Mouse (Mus musculus) CD4-positive, CD25-positive, alpha-beta regulatory T cell, adult 4 months (primary cell): ENCODE results near the gene Acot2. TPM values are rescaled to one million over a fixed set of nuclear protein-coding genes. Genes with fewer than 3 reads are reported as not detected.
A peak's percentile ranks its signal among the peaks of the same experiment; 100 is the strongest.
"Not testable (repeated sequence)": the region's sequence is repeated elsewhere in the genome, so short reads cannot be mapped to it uniquely, and the experiment has no call there.

Source experiments
- ATAC-seq: one replicate; pipeline ENCODE4 v1.8.0; 2017
- polyA plus RNA-seq, 2 experiments: library from polyadenylated mRNA; unstranded; fragments of 100-300 nt; shearing (Covaris generic); gene quantifications; one replicate each; pipeline ENCODE4 v1.2.1; 2017

Gene Acot2
- polyA plus RNA-seq, 2 experiments from 2014 or later = 28.3 to 39.0 TPM

DNA sequence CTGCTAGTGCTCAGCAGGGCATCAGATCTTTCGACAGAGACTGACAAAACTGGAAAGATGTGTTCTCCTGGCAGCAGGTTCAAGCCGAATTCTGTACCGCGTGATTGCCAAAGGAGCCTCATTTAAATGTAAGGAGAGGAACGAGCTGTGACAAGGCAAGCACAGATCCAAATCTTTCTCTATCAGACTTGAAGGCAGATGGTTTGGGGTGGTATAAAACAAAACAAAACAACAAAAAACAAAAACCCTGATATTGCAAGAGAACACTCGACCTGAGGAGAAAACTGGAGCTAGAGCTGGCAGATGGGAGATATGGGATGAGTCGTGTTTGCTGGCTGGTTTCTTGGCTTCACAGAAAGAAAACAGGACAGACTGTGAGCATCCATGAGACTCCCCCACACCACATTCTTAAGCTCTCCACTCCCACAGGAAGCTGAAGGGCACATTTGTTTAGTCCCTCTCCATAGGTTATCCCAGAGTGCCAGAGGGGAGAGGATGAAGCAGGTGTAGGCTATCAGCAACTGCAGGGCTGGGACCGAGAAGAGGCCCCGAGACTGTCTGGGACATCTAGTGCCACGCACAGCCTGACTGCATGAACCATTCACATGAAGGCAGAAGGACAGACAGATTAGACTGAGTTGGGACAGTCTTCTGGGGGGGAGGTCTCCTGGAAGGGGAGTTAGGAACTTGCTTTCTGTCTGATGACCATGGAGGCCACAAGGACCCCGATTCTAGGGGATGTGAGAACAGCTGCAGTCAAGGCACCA is 10.9 kb downstream of the Acot2 start:
- ATAC-seq = no peak

DNA sequence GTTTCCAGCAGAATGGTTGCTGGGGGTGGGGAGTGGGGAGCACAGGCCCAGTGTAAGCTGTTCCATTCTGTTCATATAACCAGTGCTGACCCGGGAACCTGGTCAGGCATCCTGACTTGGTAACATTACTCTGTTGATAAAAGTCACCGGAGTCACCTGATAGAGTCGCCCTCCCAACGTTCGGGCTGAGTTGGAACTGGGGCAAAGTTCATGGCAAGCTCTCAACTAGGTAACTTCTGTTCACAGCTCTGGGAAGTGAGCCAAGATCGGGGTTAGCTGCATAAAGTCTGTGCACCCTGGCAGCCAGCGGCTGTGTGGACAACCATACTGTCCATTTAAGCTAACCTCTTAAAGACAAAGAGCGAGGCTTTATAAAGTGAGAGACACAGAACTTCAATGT is 11.6 kb downstream of the Acot2 start:
- ATAC-seq = not testable (repeated sequence)

DNA sequence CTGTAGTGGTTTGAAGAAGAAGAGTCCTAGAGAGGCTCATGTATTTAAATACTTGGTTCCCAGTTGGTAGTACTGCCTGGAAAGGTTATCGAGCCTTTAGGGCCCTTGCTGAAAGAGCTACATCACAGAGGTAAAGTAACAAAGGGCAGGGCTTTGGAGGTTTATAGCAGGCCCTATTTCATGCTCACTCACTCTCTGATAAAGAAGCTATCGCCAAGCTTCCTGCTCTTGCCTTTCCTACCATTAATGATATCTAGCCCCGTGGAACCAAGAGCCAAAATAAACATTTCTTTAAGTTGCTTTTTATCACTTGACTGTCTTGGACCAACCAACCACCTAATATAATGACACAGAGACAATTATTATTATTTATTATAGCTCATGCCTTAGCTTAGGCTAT is 12.8 kb downstream of the Acot2 start:
- ATAC-seq = no peak

DNA sequence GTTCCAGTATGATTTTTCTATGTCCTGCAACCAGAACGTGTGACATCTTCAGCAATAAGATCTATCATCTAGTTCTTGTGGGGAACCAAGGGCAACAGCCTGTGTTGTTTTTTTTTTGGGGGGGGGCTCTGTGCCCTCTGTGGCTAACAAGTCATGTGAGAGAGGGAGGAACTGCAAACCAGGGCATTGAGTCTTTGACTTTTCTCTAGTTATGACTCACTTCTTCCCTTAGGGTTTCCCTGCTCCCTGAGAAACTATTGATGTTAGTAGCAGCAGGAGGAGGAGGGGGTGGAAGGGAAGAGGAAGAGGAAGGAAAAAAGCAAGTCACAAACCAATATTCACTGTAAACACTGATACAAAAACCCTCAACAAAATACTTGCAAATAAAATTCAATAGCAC is 16.2 kb downstream of the Acot2 start:
- ATAC-seq = no peak

DNA sequence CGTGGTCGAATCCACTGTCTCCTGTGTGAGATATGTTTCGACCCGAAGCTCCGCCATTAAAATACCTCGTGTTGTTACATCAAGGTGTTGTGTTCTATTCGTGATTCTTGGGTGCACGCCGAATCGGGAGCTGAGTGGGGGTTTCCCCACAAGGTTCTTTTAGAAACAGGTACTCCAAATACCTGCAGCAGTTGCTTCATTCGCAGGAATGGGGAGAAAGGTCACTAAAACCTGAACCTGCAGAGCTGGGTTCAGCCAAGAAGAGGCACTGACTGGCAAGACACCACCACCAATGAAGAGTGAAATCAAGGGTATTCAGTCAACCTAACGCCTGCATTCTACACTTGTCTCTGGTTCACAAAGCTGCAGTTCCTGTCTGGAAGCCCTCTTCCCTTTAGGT is 20.6 kb downstream of the Acot2 start:
- ATAC-seq = no peak

DNA sequence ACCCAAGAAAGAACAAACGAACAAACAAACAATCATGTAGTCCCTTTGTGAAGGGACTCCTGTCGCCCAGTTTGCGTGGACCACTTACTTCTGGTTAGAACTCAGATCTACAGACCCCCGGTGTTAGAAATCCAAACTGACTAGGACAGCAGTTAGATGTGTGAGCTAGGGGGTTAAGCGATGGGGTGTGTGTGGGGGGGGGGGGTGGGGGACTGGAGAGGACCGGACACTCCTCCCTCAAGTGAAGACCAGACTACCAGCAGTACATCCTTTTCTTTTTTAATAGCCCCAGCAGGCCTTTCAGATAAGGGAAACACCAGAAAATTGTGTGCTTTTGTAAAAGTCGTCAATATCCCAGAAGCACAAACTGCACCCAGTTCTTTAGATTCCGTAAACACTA is 21.1 kb downstream of the Acot2 start:
- ATAC-seq = no peak

DNA sequence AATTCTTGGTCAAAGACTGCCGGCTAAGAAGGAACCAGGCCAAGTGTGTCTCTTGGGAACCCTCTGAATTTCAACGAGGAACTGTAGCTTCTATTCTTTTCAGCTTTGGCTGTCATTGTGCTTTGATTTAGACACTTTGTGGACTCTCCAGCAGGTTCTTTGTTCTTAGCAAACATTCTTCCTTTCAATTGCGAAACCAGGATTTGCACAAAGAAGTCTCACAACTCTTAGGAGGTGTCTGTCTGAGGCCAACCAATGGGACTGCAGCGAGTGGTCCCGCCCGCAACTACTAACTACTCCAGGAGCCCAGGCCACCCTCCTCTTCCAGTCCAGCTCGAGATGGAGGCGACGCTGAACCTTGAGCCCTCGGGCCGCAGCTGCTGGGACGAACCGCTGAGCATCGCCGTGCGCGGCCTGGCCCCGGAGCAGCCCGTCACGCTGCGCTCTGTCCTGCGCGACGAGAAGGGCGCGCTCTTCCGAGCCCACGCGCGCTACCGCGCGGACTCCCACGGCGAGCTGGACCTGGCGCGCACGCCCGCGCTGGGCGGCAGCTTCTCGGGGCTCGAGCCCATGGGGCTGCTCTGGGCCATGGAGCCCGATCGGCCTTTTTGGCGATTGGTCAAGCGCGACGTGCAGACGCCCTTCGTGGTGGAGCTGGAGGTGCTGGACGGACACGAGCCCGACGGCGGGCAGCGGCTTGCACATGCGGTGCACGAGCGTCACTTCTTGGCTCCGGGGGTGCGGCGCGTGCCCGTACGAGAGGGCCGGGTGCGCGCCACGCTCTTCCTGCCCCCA is 21.7 kb downstream of the Acot2 start, which contains the start of gene Acot1:
Acot1 (plus strand) TSS at position 320 of the 795 bp plus-strand sequence.
- not testable (repeated sequence) for ATAC-seq

DNA sequence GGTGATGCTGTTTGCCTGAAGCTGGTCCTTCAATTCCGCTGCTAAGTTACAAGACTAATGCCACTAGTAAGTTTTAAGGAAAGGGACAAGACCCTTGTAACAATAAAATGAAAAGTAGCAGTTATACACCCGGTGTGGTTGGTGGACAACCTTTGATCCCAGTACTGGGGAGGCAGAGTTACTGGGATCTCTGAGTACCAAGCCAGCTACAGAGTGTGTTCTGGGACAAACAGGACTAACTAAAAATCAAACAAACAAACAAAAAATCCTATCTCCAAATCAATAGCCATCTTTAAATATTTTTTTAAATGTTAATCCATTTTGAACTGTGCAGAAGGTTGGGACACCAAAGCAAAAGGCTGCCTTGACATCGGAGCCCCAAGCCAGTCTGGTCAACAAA is 22.5 kb downstream of the Acot2 start:
- ATAC-seq = no peak

DNA sequence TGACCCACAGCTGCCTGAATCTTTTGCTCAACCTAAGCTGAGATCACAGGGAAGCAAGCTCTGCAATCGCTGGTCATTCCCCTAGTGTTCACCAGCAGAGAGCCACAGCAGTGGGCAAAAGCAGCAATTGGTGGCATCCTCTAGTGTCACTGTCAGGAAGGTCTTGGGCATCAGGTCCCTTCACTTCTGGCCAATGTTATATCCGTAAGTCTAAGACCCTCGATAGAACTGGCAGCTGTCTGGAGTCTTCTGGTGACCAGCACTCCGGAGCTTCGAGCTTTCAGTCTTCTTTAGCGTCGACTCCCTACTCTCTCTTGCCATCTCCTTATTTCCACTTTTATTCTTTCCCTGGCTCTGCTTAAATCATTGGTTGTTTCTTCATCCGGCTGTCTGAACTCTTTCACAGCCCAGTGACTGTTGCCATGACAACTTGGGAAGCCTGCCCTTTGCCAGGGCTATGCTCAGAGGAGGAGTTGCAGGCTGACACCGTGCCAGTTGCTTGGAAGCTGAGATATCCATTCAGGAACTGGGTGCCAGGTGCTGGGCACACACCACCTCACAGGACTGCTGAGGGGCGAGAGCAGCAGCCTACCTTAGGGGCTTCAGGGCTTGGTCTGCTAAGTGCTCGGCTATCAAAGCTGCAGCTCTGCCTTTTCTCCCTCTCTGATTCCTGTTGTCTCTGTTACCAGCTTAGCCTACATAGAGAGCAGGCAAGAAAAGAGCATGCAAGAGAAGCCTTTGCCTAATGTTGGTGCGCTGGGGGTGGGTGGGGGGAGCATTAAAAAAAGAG is 23.8 kb downstream of the Acot2 start:
- no peak for ATAC-seq

DNA sequence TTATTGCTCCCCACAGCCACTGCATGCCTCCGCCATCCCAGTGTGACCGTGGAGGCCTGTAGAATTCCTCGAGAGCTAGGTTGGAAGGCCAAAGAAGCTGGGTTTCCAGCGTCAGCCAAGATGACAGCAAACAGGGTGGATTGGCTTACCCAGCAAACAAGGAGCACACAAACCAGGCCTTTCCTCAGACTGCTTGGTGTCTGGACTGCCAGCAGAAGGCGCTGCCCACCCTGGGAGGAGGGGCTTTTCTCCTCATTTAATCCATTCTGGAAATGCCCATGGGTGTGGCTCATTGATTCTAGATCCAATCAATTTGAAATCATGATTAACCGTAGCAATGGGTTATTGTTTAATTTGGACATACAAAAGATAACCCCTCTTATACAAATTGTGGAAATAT is 25.5 kb downstream of the Acot2 start:
- ATAC-seq = no peak

DNA sequence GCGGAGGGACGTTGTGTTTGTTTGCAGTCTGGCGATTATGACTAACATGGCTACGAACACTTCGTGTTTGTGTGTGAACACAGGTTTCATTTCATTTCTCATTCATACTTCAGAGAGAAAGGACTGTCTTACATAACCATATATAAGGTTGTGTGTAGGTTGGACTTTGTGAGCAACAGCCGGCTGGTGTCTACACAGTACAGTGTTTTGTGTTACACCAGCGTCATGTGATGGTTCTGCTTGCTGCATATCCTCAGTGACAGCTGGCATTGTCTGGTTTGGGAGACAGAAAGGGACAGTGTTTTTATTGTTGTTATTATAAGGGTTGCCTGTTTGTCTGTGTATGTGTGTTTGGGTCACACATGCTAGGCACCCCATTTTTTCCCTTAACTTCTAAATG is 26.0 kb downstream of the Acot2 start:
- no peak for ATAC-seq

DNA sequence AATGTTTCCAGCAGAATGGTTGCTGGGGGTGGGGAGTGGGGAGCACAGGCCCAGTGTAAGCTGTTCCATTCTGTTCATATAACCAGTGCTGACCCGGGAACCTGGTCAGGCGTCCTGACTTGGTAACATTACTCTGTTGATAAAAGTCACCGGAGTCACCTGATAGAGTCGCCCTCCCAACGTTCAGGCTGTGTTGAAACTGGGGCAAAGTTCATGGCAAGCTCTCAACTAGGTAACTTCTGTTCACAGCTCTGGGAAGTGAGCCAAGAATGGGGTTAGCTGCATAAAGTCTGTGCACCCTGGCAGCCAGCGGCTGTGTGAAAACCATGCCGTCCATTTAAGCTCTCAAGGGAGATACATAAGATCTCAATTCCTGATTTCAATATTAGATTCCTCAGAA is 32.9 kb downstream of the Acot2 start:
- ATAC-seq = not testable (repeated sequence)

DNA sequence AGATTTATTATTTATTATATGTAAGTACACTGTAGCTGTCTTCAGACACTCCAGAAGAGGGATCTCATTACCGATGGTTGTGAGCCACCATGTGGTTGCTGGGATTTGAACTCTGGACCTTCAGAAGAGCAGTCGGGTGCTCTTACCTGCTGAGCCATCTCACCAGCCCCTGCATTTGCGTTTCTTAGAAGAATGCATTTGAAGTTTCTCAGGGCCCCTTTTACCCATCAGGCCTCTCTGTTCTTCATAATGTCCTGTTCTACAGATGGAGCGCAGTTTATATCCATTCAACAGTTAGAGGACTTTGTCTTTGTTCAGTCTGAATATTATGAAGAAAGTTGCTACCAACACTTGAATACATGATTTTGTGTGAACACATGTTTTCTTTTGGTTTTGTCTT is 34.6 kb downstream of the Acot2 start:
- not testable (repeated sequence) for ATAC-seq

DNA sequence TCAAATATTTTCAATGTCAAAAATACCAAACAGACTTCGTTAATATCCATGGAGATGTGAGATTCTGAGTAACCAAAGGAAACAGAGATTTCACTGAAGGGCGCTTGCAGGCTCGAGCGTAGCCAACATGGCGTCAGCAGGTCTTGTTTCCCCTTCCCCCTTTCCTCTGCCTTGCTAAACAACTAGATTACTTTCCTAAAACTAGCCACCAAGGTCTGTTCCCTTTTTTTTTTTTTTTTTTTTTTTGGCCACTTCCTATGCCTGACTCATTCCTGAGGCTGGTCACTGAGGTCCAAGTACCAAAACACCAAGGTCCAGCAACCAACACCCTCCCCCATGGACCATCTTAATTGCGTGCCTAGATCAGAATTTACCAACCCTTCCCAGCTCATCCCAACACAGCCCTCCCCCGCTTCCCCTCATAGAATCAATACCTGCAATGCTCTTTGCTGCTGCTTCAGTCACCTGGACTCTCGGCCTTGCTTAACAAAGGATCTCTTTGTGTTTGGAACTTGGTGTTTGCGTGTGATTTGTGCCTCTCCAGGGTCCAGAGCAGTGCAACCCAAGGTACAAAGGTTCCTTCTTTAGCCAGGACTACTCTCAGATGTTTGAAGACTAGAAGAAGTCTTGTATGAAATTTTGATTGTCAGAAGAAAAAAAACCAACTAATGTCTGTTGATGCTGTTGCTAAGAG is 35.5 kb downstream of the Acot2 start:
- no peak for ATAC-seq

DNA sequence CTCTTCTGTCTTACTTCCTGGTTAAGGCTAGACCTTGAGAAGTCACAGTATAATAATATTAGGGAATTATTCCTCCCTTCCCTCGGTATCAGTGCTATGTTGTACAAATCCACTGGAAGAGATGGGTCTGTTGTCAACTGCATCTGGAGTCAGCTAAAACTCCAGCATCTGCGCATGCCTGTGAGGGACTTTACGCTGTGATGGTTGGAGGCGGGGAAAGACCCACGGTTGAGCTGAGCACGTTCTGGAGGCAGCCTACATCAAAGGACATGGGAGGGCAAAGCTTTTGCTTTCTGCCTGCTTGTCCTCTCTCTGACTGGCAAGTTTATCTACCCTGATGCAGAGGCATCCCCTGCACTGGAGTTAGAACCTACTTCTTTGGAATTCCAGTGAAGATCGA is 38.2 kb downstream of the Acot2 start:
- ATAC-seq = peak; percentile 91

DNA sequence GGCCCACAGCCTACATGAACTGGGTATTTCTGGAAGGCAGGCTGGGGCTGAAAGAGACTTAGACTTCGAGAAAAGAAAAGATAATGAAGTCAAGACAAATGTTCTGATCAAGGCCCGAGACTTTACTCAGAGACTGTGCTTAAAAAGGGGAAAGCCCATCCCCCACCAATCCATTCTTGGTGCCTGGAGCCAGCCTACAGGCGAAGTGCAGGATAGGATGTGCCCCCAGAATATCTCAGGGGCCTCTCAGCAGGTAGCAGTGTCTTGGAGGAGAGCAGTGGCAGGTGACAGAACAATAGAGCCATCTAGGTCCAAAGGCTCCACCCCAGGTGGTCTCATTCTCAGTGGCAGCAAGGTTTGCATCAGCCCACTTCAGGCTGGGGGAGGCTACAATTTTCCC is 40.7 kb downstream of the Acot2 start:
- ATAC-seq = not testable (repeated sequence)

DNA sequence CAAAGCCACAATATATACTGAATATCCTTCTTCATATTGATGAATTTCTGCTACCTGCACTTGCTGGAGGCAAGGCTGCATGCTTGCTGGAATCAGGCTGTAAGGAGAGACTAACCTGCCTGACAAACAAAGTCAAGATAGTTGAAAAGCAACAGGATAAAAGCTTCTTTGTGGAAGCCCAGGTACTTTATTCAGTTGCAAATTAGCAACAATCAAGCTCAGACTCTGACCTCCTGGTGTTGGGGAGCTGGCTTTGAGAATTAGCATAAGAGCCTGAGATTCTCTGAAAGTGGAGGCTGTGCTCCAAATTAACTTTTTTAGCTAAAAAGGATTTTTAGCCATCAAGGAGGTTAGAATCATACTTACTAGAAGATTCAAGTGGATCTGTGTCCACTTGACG is 41.4 kb downstream of the Acot2 start:
- not testable (repeated sequence) for ATAC-seq

DNA sequence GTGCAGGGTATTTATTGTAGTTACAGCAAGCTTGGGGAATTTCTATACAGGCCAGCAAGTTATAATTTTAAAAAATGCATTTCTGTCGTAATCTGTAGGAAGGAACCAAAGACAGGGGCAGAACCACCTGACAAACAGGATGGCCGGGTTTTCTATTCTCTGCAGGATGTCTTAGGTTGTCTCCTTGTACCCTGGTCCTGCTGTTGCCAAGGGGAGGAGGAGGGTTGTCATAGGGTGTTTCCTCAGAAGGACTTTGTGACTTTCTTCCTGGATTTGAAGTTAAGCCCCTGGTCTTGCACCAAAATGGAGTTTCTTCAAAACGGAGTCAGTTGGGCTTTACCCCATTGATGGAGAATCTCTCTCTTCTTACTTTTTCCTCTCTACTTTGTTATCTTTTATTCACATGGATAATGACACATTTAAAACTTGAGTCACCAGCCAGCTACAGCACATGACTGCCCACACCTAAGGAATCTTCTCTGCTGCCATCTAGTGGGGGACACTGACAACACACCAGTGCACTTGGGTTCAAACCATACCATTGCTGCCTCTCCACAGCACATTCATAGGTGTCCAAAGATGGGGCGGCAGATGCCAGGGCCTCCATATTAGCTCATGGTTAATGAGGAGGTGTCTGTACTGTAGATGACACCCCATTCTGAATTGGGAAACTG is 43.1 kb downstream of the Acot2 start:
- ATAC-seq = peak; percentile 91

DNA sequence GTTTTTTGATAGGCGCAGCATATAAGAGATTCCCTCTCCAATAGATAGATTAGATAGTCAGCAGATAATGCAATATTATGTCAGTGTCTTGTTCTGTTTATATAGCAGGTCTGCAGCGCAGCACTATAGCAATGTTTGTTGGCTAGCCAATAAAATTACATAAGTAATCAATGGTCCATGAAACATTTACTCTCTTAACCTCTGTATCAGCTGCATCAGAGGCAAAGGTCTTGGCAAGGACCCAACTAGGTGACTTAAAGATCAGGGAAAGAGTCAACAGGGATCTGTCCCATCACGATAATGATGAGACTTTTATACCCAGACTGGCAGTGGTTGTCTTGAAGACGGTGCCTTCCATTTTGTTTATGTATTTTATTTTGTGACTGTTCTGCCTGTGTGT is 45.2 kb downstream of the Acot2 start:
- no peak for ATAC-seq

DNA sequence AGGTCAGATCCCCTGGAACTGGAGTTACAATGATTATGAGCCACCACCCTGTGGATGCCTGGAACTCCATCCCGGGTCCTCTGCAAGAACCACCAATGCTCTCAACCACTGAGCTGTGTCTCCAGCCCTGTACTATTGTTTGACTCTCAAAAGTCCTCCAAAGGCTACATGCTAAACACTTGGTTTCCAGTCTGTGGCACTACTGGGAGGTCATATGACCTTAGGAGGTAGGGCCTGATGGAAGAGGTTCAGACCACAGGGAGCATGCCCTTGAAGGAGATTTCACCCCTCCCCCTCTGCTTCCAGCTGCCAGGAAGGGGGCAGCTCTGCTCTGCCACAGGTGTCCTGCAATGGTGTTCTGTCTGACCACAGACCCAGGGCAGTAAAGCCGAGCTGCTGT is 45.6 kb downstream of the Acot2 start:
- ATAC-seq = not testable (repeated sequence)

DNA sequence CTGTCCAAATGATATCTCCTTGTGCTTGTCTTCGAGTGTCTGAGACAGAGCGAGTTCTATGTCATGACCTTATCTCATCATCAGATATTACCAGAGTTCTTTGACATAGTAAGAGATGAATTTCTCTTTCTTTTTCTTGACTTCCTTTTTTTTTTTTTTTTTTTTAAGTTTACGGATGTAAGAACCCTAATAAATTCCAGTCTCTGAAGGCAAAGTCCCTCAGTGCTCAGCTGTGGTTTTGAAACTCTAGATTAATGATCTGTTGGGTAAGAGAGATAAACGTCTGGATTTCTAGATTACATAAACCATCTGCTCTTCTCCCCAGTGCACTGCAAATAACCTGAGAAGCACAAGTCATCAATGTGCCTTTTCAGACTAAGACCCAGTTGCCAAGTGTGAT is 46.4 kb downstream of the Acot2 start:
- ATAC-seq = no peak

DNA sequence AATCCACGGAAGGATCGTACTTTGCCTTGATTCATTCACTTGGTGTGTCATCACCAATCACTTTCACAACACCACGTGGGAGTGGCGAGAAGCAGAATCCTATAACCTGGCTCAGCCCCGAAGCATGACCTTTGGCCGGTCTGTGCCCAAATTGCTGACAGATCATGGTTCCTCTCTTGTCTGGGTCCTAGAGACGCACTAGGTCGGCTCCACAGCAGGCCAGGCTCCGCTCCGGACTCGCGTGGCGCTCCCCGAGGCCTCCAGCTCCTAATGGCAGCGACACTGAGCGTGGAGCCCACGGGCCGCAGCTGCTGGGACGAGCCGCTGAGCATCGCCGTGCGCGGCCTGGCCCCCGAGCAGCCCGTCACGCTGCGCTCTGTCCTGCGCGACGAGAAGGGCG is 50.6 kb downstream of the Acot2 start, which contains the start of gene Acot4:
Acot4 (plus strand) TSS at position 139 of the 400 bp plus-strand sequence.
- not testable (repeated sequence) for ATAC-seq
